Mouse (Mus musculus) MN1 (cell line): ENCODE data around the gene Hist2h2bb.
"Not testable (repeated sequence)": the region's sequence is repeated elsewhere in the genome, so short reads cannot be mapped to it uniquely, and the experiment has no call there.

Source experiments
- DNase-seq: peaks from one replicate; pipeline ENCODE4 v3.0.0-alpha.2; 2016; ENCODE audit warnings: low spot score

Gene Hist2h2bb

GRCm38 (mm10) chr3:96263558-96264403 is 5.8 kb upstream of the Hist2h2bb start:
- DNase-seq, result no peak

GRCm38 (mm10) chr3:96264404-96264949 is 5.1 kb upstream of the Hist2h2bb start:
- DNase-seq, result peak; percentile 45

DNA sequence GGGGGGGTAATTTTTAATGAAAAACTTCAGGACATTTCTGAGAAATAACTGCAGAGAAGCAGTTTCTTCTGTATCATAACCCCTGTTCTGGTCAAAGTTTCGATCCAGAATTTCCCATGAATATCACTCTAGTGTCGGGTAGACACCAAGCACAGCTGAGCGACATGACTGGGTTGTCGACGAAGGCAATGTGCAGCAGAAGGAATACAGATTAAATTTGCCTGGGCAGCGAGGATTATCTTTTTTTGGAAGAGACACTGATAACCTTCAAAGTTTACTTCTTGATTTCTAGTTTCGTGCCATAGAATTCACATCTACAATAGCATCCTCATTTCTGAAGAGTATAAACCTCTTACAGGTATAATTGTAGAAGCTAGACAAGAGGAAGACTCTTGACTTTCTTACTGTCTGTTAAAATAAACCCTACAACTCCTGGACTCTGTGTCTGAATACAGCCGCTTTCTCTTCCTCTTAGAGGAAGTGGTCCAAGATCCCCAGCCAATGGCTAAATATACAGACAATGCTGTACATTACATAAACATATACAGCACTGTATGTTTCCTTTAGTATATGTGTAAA is 3.3 kb upstream of the Hist2h2bb start:
- DNase-seq, result no peak

DNA sequence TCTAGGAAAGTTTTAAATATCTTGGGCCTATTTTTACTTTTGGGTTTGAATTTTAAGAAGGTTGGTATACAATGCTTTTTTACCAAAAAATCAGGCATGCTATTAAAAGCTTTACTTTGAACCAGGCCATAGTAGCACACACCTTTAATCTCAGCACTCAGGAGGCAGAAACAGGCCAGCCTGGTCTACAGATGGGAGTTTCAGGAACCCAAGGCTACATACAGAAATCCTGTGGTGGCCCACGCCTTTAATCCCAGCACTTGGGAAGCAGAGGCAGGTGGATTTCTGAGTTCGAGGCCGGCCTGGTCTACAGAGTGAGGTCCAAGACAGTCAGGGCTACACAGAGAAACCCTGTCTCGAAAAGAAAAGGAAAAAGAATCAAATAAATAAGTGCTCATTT is 2.0 kb upstream of the Hist2h2bb start:
- DNase-seq, result no peak

GRCm38 (mm10) chr3:96268051-96268775 is 1.3 kb upstream of the Hist2h2bb start, which contains the start of gene Hist2h3b:
Hist2h3b (plus strand) TSS chr3:96268654.
- peak; percentile 89 for DNase-seq

GRCm38 (mm10) chr3:96268776-96269378 is 675 bp upstream of the Hist2h2bb start:
- DNase-seq, result not testable (repeated sequence)

GRCm38 (mm10) chr3:96273591-96274465 is 4.3 kb downstream of the Hist2h2bb start:
- DNase-seq, result peak; percentile 46

DNA sequence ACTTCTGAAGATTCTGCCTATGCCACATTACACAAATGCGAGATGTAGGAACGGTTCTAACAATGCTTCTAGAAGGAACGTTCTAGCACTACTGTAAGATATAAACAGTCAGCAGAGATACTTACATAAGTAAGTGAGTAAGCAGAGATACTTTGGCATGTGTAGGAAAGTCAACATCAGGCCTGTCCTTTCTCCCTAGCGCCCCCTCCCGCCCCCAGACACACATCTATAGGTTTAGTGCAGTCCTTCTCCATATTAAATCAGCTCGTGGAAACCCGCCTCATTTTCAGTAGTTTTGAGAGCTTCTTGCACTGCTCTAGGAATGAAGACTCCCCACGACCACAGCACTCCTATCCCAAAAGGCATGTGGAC is 7.9 kb downstream of the Hist2h2bb start:
- peak; percentile 71 for DNase-seq

GRCm38 (mm10) chr3:96277800-96278624 is 8.5 kb downstream of the Hist2h2bb start:
- DNase-seq, result peak; percentile 95

- no peak for DNase-seq
Measured at GRCm38 (mm10) chr3:96280660-96281059, 11.1 kb downstream of the Hist2h2bb start.

DNA sequence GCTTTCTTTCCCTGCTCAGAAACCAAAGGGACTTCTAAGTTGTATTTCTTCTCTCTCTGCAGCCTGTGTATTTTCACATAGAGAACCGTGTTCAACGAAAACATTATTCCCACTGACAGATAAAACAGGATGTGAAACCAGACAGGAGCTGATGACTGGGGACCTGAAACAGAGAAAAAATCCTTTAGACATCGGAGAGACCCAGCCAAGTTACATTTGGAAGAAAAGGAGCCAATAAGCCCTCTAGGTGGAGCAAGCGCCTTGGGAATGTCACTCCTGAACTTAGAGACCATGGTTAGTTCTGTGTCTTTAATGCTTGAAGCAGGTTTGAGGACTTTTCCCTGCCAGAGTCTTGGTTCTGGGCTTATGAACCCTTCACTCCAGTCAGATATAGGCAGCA is 14.9 kb downstream of the Hist2h2bb start:
- peak; percentile 67 for DNase-seq

GRCm38 (mm10) chr3:96287334-96287733 is 17.8 kb downstream of the Hist2h2bb start:
- not testable (repeated sequence) for DNase-seq

DNA sequence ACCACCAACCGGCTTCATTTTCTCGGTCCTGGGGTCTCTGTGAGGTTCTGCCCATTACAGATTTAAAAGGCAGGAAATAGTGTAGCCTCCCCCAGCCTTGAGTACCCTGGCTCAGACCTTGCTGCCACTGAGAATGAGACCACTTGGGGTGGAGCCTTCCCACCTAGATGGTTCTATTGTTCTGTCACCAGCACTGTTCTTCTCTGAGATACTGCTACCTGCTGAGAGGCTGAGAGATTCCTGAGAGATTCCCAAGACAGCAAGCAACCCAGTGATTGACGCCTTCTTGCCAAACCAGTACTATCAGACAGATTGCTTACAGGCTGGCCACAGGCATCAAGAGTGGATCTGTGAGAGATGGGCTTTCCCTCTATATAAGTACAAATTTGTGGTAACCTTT is 19.6 kb downstream of the Hist2h2bb start:
- no peak for DNase-seq

DNA sequence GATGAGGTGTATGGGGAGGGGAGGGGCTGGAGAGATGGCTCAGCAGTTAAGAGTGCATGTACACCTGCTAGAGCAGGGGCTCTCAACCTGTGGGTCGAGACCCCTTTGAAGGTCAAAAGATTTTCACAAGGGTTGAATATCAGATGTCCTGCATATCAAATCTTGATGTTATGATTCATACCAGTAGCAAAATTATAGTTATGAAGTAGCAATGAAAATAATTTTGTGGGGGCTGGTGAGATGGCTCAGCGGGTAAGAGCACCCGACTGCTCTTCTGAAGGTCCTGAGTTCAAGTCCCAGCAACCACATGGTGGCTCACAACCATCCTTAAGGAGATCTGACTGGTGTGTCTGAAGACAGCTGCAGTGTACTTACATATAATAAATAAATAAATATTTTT is 21.2 kb downstream of the Hist2h2bb start:
- DNase-seq, result not testable (repeated sequence)

DNA sequence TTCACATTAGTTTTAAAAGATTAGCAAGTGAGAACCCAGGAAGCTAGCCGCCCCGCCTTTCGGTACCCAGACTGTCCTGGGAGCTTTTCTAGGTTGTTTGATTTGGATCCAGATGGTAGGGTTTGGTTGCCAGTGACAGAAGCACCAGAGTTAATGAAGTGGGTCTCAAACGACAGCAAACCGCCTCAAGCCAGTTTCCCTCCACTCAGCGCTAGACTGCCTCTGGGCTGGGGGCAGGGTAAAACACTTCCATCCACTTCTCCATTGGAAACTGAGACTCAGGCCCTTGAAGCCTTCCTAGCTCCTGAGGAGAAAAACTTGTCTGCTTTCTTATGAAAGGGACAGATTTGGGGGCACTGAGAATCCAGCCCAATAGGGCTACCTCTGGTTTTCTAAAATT is 23.1 kb downstream of the Hist2h2bb start:
- no peak for DNase-seq

DNA sequence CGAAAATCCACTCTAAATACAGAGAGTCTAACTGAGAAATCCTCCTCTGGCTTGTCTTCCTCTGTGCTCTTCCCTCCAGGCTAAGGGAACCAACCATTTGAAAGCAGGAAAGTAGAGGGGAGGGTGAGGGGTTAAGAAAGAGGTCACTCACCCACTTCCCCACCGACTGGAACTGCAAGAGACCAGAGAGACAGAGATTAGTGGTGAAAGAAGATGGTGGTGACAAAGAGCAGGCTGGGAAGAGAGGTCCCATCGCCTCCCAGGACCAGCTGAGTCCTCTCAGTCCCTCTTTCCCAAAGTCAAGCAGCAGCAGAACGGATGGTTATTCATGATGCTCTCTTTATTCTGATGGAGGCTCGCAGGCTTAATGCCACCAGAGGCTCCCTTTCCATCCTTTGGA is 23.8 kb downstream of the Hist2h2bb start:
- no peak for DNase-seq

DNA sequence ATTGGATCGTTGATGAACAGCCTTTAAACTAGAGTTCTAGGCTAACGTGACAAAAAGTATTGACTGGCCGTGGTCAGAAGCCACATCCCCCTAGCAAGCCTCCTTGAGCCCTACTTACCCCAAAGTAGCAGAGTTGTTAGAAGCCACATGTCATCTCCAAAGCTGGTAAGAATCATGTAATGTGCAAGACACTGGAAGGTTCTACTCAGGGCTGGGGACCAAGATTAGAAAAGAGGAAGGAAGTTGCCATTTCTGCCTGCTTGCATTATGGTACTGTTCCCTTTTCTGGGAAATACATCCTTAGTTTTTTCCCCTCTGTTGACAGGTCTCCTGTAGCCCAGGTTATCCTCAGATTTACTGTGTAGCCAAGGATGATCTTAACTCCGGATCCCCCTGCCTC is 24.2 kb downstream of the Hist2h2bb start, which contains the start of gene Fcgr1:
Gene Fcgr1 (minus strand): TSS at position 183 of the 400 bp plus-strand sequence.
- DNase-seq, result no peak

DNA sequence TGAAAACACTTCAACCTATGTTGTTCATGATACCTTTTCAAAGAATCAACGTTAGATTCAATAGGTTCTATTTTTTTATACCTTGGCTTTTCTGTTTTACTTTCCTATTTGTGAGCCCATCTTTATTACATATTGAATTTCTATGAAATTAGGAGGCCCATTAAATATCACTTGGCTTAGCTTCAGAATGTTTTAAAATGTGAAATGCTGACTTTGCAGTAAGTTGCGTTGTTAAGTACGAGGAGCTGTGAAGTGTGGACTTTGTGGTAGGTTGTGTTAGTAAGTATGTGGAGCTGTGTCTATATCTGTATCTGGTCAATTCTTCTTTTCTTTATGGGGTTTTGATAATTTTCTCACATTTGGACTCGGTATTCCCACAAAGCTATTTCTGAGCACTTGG is 28.8 kb downstream of the Hist2h2bb start:
- no peak for DNase-seq

GRCm38 (mm10) chr3:96299562-96299961 is 30.0 kb downstream of the Hist2h2bb start:
- DNase-seq, result no peak
